Mouse (Mus musculus) CH12.LX (cell line): Measurements from ENCODE around the gene Trim15.

ENCODE experiments used
- CTCF ChIP-seq, 2 experiments: IDR thresholded peaks in 1 of 2; conservative IDR thresholded peaks in 1 of 2; 2 replicates each; pipeline ENCODE4 v1.5.1; 2011 to 2012; ENCODE audit warnings: low read depth in 2 of 2, low read length in 2 of 2, improper control_type of control experiment in 1 of 2, inconsistent platforms in 1 of 2, mild to moderate bottlenecking in 1 of 2, moderate library complexity in 1 of 2
- NRF1 ChIP-seq: IDR thresholded peaks from 2 replicates; pipeline ENCODE4 v1.6.1; 2014; ENCODE audit warnings: low read depth, mild to moderate bottlenecking, inconsistent platforms, low read length, improper control_type of control experiment, moderate library complexity
- POLR2A ChIP-seq: IDR thresholded peaks from 2 replicates; pipeline ENCODE4 v1.6.1; 2011; ENCODE audit warnings: low read depth, mild to moderate bottlenecking, improper control_type of control experiment, low read length
- USF2 ChIP-seq: conservative IDR thresholded peaks from 2 replicates; pipeline ENCODE4 v1.6.1; 2011; ENCODE audit warnings: low read depth, low read length, improper control_type of control experiment

GRCm38 (mm10) chr17:36896583-36896982, 29.6 kb upstream of the Trim15 start:
- TF ChIP-seq POLR2A, result no peak
- no peak for TF ChIP-seq USF2
- peak; percentile 39 to 58; a peak in 3 of 4 replicates for TF ChIP-seq CTCF (conservative IDR thresholded peaks at IDR 0.05 in 1 of 2, IDR thresholded peaks at IDR 0.05 in 1 of 2; ENCODE audit: low read depth in 2 of 2, low read length in 2 of 2)
- TF ChIP-seq NRF1, result no peak
